ENCODE assay signal across 9 mouse cellular contexts in genomic region chr11:86840511-86841154, GRCm38 (mm10). TPM values are rescaled to one million over a fixed set of nuclear protein-coding genes. Genes with fewer than 3 reads are reported as not detected.
A peak's percentile ranks its signal among the peaks of the same experiment; 100 is the strongest.
DNase-seq lines count a peak whose midpoint lies in the region; TF ChIP-seq lines count a peak whose summit lies in the region.
"Had no signal": no experiment of that assay in that cellular context is flagged by ENCODE, and none has a peak within 500 bp of the region (broad histone marks: within the 10 kb centered on the region; RNA-seq: fewer than 3 reads in every experiment).

No protein-coding gene starts in this region.

- peak; percentile 34 for DNase-seq in layer of hippocampus, adult 11-12 months (ENCODE audit: low spot score)
- no peak for DNase-seq in layer of hippocampus, postnatal 36 days
- peak; percentile 7 for DNase-seq in c-Kit-positive CD71-positive TER-119-negative erythroid progenitor cells, embryonic 14.5 days (ENCODE audit: low read depth)
- DNase-seq in heart, adult 2 months, result peak; percentile 67 to 77
- DNase-seq in kidney, adult 18-20 months, result peak; percentile 74
- DNase-seq in mesoderm, embryonic 11.5 days (ENCODE audit: low read depth, low spot score), result peak; percentile 92
- DNase-seq in urinary bladder, postnatal 36 days (ENCODE audit: low spot score in 2 of 2), result peak; percentile 49 to 74
- no peak for DNase-seq in right cerebral cortex, postnatal 25 days

- H3K79me2 ChIP-seq in heart, adult 2 months (replicated peaks; ENCODE audit: control insufficient read depth, insufficient read depth, low read length), result no peaks in the 10 kb centered on the region

- H3K4me1 ChIP-seq in heart, adult 2 months (ENCODE audit: control insufficient read depth, insufficient read depth, low read length), result peaks cover 12% of the 10 kb centered on the region

- TF ChIP-seq EP300 in heart, adult 2 months (IDR thresholded peaks at IDR 0.05; ENCODE audit: insufficient read depth, low read depth, low read length), result peak; percentile 42; the same call in 1 of the 2 replicates

- H3K4me3 ChIP-seq in heart, adult 2 months, result no peak overlapping the region
- H3K4me3 ChIP-seq: neural tube, embryonic 12.5 days had no signal

- peak overlapping the region; percentile 74 for H3K27ac ChIP-seq in heart, adult 2 months
- H3K27ac ChIP-seq: neural tube, embryonic 12.5 days had no signal

- intact Hi-C loops in heart, adult 2 months (cut with DNase I), result no loop called here

- TF ChIP-seq POLR2A in heart, adult 2 months (IDR thresholded peaks at IDR 0.05; ENCODE audit: insufficient read depth, low read depth, low read length), result no peak

- no peaks in the 10 kb centered on the region for H3K27me3 ChIP-seq in heart, adult 2 months (ENCODE audit: control insufficient read depth, insufficient read depth, low read length)
- H3K27me3 ChIP-seq: neural tube, embryonic 12.5 days had no signal

- TF ChIP-seq CTCF in heart, adult 2 months (IDR thresholded peaks at IDR 0.05), result no peak

- H3K9ac ChIP-seq in heart, adult 2 months (ENCODE audit: low read depth, low read length), result no peak overlapping the region
- H3K9ac ChIP-seq: neural tube, embryonic 12.5 days had no signal

- WGBS in heart, adult 2 months, result 5% methylated on average over 3 of the region's 3 CpGs

- no peaks in the 10 kb centered on the region for H3K36me3 ChIP-seq in heart, adult 2 months (ENCODE audit: control insufficient read depth, insufficient read depth, low read length)
- H3K36me3 ChIP-seq: neural tube, embryonic 12.5 days had no signal

RNA-seq across cellular contexts. Expression of gene Dhx40, which starts 33.1 kb away (rescaled TPM):
- total RNA-seq in layer of hippocampus, postnatal 36 days (2021), result 10 to 100 TPM; 29.7 to 34.3 TPM
- 10 to 100 TPM; 13.8 to 18.1 TPM for total RNA-seq in heart, adult 2 months (2021)
- polyA plus RNA-seq in heart, adult 2 months (2012; rRNA removed), result 3.6 and 6.0 TPM in 2 replicates

Comparison
In these comparisons a context has a peak if more than half of its experiments do, and no peak if none do; other contexts are left out.
1. DNase-seq: peak in layer of hippocampus, adult 11-12 months (single experiment), c-Kit-positive CD71-positive TER-119-negative erythroid progenitor cells, embryonic 14.5 days (single experiment), heart, adult 2 months (2 of 2), kidney, adult 18-20 months (single experiment), mesoderm, embryonic 11.5 days (single experiment) and urinary bladder, postnatal 36 days (2 of 2); none in layer of hippocampus, postnatal 36 days (0 of 2) and right cerebral cortex, postnatal 25 days (single experiment).